Mouse (Mus musculus) erythroblast, embryonic 14.5 days (primary cell): Measurements from ENCODE around the gene Ddx41. TPM values are rescaled to one million over a fixed set of nuclear protein-coding genes. Genes with fewer than 3 reads are reported as not detected.

ENCODE experiments used
- H3K27me3 ChIP-seq: 2 replicates; pipeline ENCODE4 v1.6.1; 2012; ENCODE audit warnings: inconsistent platforms; ENCODE audit not compliant: control insufficient read depth
- H3K36me3 ChIP-seq: 2 replicates; pipeline ENCODE4 v1.6.1; 2012; ENCODE audit warnings: mild to moderate bottlenecking, inconsistent platforms; ENCODE audit not compliant: control insufficient read depth
- H3K4me1 ChIP-seq: 2 replicates; pipeline ENCODE4 v1.6.1; 2012; ENCODE audit warnings: inconsistent platforms; ENCODE audit not compliant: control insufficient read depth
- H3K4me3 ChIP-seq: replicated peaks from 2 replicates; pipeline ENCODE3; 2012; ENCODE audit warnings: moderate library complexity, mild to moderate bottlenecking, inconsistent platforms
- H3K9me3 ChIP-seq: 2 replicates; pipeline ENCODE4 v1.6.1; 2012; ENCODE audit warnings: low read length, inconsistent platforms, mixed read lengths; ENCODE audit not compliant: control insufficient read depth
- GATA1 ChIP-seq: IDR thresholded peaks from 2 replicates; pipeline ENCODE4 v1.6.1; 2012; ENCODE audit warnings: low read length, inconsistent platforms, mixed read lengths
- TAL1 ChIP-seq: IDR thresholded peaks from 3 replicates; pipeline ENCODE4 v1.6.1; 2012; ENCODE audit warnings: low read length, inconsistent platforms, mixed read lengths
- polyA plus RNA-seq: library from polyadenylated mRNA; stranded (reverse); fragments of >175 nt; gene quantifications from 2 replicates; pipeline ENCODE4 v1.2.3, GENCODE M21; 2012

Ddx41 gene
- polyA plus RNA-seq, 1 experiment = 5.2 TPM

DNA sequence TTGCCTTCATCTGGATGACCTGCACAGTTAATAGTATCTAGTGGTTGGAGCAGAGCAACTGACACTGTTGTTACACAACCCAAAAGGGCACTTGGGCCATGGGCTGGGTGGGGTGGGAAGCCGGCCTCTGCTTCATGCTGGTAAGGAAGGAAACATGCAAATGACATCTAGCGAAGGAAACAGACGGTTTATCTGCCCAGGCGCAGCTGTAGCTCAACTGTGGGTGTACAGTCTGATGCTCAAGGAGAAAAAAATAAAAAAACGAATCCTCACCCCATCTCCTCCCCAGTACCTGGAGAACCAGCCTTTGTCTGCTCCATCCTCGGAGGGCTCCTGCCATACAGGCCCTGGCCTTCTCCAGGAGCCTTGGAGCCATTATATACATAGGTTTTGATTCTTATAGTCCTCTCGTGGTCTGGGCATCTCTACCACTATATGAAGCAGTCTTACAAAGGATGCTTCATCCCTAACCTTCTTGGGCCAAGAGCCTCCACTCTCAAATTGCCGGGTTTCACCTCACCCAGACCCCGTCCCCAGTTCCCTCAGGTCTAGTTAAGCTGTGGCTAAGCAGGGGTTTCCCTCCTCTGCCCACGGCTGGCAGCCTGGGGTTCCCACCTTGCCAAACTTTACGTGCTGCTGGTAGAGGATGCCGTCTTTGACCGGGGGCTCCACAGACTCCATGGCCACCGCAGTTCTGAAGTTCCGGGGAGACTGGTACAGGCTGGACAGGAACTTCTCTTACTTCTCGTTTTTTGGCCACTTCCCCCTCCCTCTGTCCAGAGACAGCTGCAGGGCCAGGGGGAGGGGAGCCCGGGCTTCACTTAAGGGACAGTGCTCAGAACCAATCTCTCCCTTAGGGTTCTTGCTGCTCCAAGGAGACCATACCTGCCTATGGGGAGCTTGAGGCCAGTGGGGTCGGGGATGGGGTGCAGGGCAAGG, 8.4 kb downstream of the Ddx41 start:
- Histone ChIP-seq H3K36me3 (peaks cover 39% of the 10 kb centered on the region), H3K4me1 (peaks cover 29% of the 10 kb centered on the region)
- TF ChIP-seq GATA1 = no peak
- TF ChIP-seq TAL1 = no peak

DNA sequence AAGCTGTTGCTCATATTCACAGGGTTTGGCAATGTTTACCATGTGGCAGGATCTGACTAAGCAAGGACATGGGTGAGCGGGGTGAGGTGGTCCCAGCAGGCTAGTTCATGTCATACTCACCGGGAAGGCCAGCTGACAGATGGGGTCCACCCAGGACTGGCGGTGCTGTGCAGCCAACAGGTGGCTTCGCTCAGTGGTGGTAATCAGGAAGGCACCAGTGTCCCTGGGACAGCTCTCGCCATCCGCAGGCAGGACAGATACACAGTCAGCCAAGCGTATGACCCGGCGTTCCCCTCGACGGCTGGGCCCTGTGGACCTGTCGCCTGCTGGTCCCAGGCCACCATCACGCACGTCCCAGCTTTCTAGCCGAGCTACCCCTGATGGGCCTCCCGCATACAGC, 9.2 kb downstream of the Ddx41 start:
- TF ChIP-seq TAL1 (no peak), GATA1 (no peak)
- Histone ChIP-seq H3K36me3 (peaks cover 31% of the 10 kb centered on the region), H3K4me3 (no peak overlapping the region), H3K9me3 (no peaks in the 10 kb centered on the region), H3K4me1 (peaks cover 29% of the 10 kb centered on the region), H3K27me3 (no peaks in the 10 kb centered on the region)

More for the DNA sequence above, 8.4 kb downstream of the Ddx41 start:
- Histone ChIP-seq H3K27me3 (no peaks in the 10 kb centered on the region), H3K4me3 (no peak overlapping the region), H3K9me3 (no peaks in the 10 kb centered on the region)

DNA sequence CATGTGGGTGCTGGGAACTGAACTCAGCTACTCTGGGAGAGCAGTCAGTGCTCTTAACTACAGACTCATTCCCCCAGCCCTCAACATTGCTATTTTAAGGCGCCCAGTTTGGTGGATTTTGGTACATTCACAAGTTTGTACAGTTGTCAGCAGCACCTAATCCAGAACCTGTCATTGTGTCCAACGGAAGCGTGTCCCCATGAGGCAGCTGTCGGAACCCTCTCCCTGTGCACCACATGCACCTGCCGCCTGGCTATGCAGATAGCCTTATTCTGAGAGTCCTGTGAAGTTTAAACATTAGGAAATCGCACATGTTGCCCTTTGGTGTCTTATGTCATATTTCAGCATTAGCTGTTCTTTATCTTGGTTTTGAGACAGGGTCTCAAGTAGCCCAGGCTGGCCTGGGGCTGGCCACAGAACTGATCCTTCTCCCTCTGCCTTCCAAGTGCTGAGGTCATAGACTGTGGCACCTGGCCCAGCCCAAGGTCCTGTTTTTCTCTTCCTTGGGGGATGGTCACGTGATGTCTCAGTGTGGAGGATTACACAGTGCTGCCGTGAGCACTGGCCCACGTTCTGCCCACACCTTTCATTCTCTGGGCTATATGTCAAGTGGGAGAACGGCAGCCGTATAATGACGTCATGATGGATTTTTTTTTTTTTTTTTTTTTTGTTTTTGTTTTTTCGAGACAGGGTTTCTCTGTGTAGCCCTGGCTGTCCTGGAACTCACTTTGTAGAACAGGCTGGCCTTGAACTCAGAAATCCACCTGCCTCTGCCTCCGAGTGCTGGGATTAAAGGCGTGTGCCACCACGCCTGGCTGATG, 10.5 kb downstream of the Ddx41 start:
- Histone ChIP-seq H3K9me3 (no peaks in the 10 kb centered on the region), H3K27me3 (no peaks in the 10 kb centered on the region), H3K4me1 (peaks cover 29% of the 10 kb centered on the region), H3K36me3 (peaks cover 19% of the 10 kb centered on the region), H3K4me3 (no peak overlapping the region)
- TF ChIP-seq TAL1 = no peak
- TF ChIP-seq GATA1 = no peak

DNA sequence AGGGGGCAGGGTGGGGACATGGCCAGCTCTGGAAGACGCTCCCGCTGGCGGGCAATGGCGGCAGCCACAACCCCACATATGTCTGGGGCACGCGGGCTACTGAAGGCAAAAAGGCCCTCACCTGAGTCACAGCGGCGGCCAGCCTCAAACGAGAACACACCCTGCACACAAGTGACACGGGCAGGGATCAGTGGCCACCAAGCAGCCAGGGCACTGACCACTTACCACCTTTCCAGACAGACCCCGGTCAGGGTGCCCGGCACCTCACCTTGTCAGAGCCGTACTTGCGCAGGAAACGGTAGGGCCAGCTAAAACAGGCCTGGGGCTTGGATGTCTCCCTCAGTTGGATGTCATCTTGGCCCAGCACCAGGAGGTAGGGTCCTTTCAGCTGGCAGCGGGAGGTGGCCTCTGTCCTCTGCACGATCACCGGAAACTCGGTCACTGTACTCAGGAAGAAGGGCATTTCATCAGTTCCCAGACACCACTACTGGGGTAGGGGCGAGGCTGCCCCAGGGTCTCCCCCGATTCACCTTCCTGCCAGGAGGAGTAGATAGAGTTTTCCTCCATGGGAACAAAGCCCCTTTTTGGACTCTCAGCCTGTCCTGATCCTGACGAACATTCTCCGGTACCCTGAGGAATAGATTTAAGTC, 12.4 kb downstream of the Ddx41 start:
- Histone ChIP-seq H3K4me1 (peaks cover 20% of the 10 kb centered on the region), H3K9me3 (peaks cover 5% of the 10 kb centered on the region; the same call in 1 of the 2 replicates), H3K4me3 (no peak overlapping the region), H3K27me3 (peaks cover 7% of the 10 kb centered on the region), H3K36me3 (peaks cover under 1% of the 10 kb centered on the region)
- TF ChIP-seq TAL1 = no peak
- TF ChIP-seq GATA1 = no peak

DNA sequence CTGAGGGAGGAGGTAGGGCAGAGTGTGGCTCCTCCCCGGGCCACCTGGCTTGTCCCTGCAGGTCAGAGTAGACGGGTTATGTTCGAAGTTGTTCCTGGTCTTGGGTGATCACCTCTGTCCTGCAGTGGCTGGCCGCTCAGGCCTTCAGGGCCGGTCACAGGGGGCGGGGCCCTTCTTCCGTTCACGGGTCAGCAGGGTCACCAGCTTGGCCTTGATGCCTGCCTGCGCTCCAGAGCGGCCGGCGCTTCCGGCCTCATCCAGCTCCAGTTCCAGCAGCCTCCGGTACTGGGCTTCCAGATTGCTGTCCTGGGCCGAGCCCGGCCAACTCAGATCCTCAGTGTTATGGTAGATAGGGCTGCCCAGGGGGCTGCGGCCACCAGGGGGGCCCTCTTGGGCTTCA, 13.2 kb downstream of the Ddx41 start:
- H3K36me3 ChIP-seq = no peaks in the 10 kb centered on the region
- peaks cover 5% of the 10 kb centered on the region; the same call in 1 of the 2 replicates for H3K9me3 ChIP-seq
- no peak for TF ChIP-seq TAL1
- TF ChIP-seq GATA1 = no peak
- H3K4me3 ChIP-seq = no peak overlapping the region
- peaks cover 12% of the 10 kb centered on the region for H3K4me1 ChIP-seq
- H3K27me3 ChIP-seq = peaks cover 7% of the 10 kb centered on the region

DNA sequence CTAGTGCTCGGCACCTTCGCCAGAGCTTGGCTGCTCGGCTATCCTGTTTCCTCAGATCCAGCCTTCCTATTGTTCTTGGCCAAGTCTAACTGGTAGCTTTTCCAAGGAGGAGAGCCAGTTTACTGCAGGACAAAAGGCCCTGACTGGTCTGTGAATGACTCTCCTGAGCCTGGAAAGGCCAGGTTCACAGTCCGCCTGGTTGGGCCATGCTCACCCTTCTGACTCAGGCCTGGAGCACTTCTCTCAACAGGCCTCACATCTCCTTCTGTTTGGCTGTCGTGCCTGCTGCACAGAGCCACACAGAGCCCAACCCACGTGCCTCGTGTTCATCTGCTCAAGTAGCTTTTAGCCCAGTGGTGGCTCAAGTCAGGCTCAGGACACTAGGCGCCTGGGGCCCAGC, 13.7 kb downstream of the Ddx41 start:
- no peak for TF ChIP-seq GATA1
- TF ChIP-seq TAL1 = no peak
- peaks cover 7% of the 10 kb centered on the region for H3K4me1 ChIP-seq
- H3K27me3 ChIP-seq = peaks cover 9% of the 10 kb centered on the region
- peaks cover 5% of the 10 kb centered on the region; the same call in 1 of the 2 replicates for H3K9me3 ChIP-seq
- H3K36me3 ChIP-seq = no peaks in the 10 kb centered on the region
- H3K4me3 ChIP-seq = no peak overlapping the region

DNA sequence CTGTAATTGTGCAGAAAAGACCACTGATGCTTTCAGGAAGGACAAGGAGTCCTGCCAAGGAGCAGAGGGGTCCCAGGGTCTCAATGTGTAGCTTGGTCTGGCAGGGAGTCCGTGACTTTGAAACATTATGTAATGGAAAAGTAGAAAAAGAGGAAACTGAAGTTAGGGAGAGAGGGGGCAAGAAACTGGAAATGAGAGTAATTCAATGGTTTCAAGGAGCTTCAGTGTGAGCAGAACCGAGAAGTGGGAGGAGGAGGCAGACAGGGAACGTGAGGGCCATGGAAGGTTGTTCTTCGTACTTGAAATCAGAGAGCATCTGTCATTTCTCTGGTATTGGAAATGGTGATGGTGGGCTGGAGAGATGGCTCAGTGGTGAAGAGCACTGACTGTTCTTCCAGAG, 16.9 kb downstream of the Ddx41 start:
- H3K9me3 ChIP-seq = peaks cover 5% of the 10 kb centered on the region; the same call in 1 of the 2 replicates
- TF ChIP-seq TAL1 = no peak
- TF ChIP-seq GATA1 = no peak
- H3K27me3 ChIP-seq = peaks cover 13% of the 10 kb centered on the region
- H3K4me3 ChIP-seq = no peak overlapping the region
- H3K4me1 ChIP-seq = no peaks in the 10 kb centered on the region
- no peaks in the 10 kb centered on the region for H3K36me3 ChIP-seq

DNA sequence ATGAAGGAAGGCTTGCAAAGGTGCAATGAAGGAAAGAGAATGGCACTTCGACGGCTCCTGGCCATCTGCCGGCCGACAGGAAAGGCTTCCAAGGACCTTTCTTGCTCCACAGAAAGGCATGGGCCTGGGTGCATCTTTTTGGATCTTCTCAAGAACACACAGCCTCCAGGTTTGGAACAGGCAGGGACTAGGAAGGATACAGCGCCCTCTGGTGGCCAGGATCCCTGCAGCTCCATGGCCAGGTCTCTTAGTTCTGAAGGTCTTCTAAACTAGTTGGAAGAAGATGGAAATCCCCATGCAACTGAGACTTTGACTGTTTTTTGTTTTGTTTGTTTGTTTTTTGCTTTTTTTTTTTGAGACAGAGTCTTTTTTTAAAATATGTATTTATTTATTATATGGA, 19.5 kb downstream of the Ddx41 start:
- peaks cover 21% of the 10 kb centered on the region for H3K4me1 ChIP-seq
- H3K9me3 ChIP-seq = peaks cover 5% of the 10 kb centered on the region; the same call in 1 of the 2 replicates
- no peaks in the 10 kb centered on the region for H3K36me3 ChIP-seq
- no peak overlapping the region for H3K4me3 ChIP-seq
- TF ChIP-seq GATA1 (no peak), TAL1 (no peak)
- H3K27me3 ChIP-seq = peaks cover 26% of the 10 kb centered on the region
